Mouse (Mus musculus): ENCODE data around the gene Slc35g1. TPM values are rescaled to one million over a fixed set of nuclear protein-coding genes. Genes with fewer than 3 reads are reported as not detected.

The Slc35g1 gene
- total RNA-seq, 2 experiments from 2014 or later = 1.4 to 1.9 TPM

Other genes starting within 250 kb of the Slc35g1 start
- gene Fra10ac1, start 171.8 kb upstream of the Slc35g1 start, total RNA-seq (2021) = 10 to 100 TPM; 17.5 to 18.1 TPM
- gene Lgi1, start 131.4 kb upstream of the Slc35g1 start, total RNA-seq (2021) = 100 to 1,000 TPM; 169 to 170 TPM
- gene Plce1, start 85.1 kb downstream of the Slc35g1 start, total RNA-seq (2021) = 10 to 100 TPM; 11.9 to 13.7 TPM

Data from layer of hippocampus, adult 18-20 months (tissue).